Mouse (Mus musculus) splenic B cell, adult 2 months (primary cell): ENCODE results near the gene Pde4b.

Experiments used
- DNase-seq: peaks from one replicate; pipeline ENCODE4 v3.0.0-alpha.2; 2011; ENCODE audit warnings: low read depth, low spot score
- H3K27me3 ChIP-seq: 2 replicates; pipeline ENCODE4 v1.6.1; 2012; ENCODE audit warnings: mild to moderate bottlenecking, low read length, moderate library complexity, mixed read lengths; ENCODE audit not compliant: control insufficient read depth, poor library complexity, insufficient read depth, severe bottlenecking
- H3K36me3 ChIP-seq: 2 replicates; pipeline ENCODE4 v1.6.1; 2012; ENCODE audit warnings: mild to moderate bottlenecking, low read length, moderate library complexity, mixed read lengths; ENCODE audit not compliant: control insufficient read depth, poor library complexity, insufficient read depth, severe bottlenecking

Pde4b gene

DNA sequence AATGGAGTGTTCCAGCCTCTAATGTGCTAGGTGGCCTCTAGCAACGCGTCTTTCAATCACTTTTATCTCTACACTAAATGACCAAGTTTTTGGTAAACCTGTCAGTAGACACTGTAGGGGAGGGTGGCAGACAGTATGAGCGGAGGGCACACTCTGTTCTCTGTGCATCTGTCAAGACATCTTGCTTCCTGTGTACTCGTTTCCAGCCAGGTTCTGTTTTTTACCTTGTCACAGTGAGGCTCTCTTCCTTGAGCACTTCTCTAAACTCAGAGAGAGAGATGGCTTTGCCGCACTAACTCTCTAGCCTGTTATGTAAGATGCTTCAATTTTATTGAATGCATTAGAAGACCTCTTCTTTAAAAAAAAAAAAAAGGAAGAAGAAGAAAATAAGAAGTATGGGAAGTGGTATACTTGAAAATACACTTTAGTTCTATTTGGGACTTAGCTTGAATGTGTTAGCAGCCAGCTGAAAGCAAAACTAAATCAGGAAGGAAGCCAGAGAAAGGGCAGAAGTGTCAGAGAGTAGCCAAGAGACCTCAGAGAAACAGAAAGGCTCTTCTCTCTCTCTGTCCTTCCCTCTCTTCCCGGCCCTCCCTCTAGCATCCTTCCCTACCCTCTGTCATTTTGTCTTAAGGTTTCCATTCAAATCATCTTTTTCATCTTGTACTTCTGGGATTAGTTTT is 202.8 kb downstream of the Pde4b start:
- DNase-seq: no peak

DNA sequence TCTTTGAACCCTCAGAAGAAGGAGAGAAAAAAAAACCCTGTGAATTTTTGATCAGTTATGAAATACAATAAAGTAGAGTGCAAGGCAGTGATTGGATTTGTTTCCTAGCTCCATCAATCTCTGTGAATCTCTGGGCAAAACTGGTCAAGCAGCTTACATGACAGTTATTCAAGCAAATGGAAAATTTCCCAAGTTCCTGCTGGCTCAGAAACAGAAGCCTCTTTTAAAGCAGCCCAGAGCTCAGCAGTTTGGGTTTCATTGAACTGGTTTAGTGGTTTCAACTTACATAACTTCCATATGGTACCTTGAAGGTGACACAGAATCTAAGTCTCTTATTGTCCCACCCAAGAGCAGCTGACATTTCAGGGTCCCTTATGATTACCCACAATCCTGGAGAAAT is 210.2 kb downstream of the Pde4b start:
- no peaks in the 10 kb centered on the region for H3K27me3 ChIP-seq
- no peaks in the 10 kb centered on the region for H3K36me3 ChIP-seq
- no peak for DNase-seq

More for the DNA sequence above, 202.8 kb downstream of the Pde4b start:
- Histone ChIP-seq H3K27me3 (no peaks in the 10 kb centered on the region), H3K36me3 (no peaks in the 10 kb centered on the region)

DNA sequence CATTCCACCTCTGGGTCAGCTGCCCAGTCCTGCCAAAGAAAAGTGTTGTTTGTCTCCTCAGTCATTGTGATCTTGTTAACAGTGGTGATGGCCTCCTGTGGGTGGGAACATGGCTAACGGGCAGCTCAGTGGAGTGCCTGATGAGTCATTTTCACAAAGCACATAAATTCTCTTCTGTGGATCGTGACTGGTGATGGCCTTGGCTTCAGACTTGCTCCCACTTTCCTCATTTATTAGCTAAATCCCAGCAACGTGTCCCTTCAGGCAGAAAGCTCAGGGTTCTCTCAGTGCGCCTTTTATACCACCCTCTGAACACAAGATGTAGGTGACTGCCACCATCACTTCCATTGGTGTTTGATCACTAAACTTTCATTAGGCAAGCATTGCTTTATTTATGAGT is 215.2 kb downstream of the Pde4b start:
- no peak for DNase-seq
- no peaks in the 10 kb centered on the region for H3K36me3 ChIP-seq
- H3K27me3 ChIP-seq: 0 out of 2 replicates have a peak, but pooled peaks cover 2% of the 10 kb centered on the region

DNA sequence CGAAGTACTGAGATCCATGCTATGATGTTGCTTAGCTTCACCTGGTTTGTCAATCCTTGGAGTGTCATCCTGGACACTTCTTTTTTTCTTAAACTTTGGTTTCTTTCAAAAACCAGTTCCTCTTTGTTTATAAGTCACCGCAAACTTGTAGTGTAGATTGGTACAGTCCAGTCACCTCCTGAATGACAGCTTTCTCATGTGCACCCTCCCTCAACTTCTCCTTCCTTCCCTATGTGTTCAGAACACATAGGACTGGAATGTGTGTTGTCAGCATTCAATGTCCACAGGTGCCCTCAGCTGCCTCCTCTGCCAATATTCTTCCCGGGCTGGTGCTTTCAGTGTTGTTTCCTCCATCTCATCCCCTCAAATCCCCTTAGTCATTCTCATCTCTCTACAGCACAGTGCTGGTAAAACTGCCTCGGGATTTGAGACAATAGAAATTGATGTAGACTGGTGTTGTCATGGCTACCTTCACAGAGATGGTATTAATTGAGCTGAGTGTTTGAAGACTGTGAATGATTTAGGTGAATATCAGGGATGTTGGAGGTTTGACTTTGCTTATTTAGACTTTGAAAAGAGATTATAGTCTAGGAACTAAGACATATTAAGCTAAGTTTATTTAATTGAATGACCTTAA is 220.4 kb downstream of the Pde4b start:
- no peak for DNase-seq
- H3K36me3 ChIP-seq: no peaks in the 10 kb centered on the region

DNA sequence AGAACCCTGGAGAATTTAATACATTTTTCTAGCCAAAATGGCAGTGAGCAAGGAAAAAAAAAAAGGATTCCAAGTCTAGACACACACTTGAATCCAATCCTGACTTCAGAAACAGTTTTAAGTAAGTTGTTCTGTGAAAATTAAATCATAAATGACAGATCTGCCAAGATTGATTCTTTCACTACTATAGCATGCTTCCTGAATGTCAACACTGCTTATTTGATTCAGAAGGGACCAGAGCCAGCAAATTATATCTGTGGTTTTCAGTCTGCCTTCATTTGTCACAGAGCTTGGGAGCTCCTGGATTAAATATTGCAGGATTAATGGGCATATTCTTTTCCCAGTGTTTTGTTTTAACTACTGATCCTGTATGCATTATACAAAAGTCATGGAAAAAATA is 223.3 kb downstream of the Pde4b start:
- H3K36me3 ChIP-seq: no peaks in the 10 kb centered on the region
- 0 out of 2 replicates have a peak, but pooled peaks cover 2% of the 10 kb centered on the region for H3K27me3 ChIP-seq
- no peak for DNase-seq

More for the DNA sequence above, 220.4 kb downstream of the Pde4b start:
- H3K27me3 ChIP-seq: 0 out of 2 replicates have a peak, but pooled peaks cover 2% of the 10 kb centered on the region

DNA sequence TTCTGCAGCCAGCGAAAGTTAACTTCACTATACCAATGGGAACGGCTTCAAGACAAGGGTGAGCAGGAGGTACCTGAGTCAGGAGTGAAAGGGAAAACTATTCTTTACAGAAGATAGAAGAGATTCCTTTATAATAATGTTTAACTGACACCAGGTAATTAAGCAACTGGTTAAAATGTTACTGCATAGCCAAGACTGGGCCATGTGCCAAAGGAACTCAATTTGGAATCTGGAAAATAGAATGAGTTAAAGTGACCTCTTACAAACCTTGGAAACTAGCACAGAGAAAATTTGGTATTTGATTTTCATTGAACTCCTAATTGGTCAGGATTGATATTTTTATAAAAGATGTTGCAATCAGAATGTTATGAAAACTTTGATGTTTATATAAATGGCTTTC is 228.7 kb downstream of the Pde4b start:
- DNase-seq: no peak
- no peaks in the 10 kb centered on the region for H3K36me3 ChIP-seq
- no peaks in the 10 kb centered on the region for H3K27me3 ChIP-seq

DNA sequence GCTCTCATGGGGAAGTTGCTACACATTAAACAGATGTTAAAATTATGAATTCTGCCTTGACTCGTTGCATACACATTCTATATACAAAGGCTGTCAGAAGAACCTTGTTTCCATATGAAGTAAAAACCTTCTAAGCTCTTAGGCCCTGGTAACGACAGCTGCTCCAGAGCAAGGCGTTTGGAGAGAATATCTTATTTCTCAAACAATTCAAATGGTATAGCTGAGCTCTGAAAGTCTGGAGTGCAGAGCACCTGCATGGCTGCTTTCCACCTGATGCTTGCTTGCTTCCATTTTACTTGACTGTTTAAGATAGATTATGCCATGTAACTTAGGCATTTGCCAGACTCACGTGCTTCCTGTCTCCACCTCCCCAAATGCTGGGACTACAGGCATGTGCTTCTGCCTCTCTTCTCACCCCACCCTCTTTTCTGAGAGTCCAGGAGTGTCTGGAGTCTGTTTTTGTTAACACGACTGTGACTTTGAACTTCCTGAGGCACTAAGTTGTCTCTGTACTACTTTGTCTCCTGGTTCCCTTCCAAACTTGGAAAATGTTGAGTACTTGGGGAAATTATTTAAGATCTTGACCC is 229.4 kb downstream of the Pde4b start:
- Histone ChIP-seq H3K27me3 (no peaks in the 10 kb centered on the region), H3K36me3 (no peaks in the 10 kb centered on the region)
- DNase-seq: no peak

DNA sequence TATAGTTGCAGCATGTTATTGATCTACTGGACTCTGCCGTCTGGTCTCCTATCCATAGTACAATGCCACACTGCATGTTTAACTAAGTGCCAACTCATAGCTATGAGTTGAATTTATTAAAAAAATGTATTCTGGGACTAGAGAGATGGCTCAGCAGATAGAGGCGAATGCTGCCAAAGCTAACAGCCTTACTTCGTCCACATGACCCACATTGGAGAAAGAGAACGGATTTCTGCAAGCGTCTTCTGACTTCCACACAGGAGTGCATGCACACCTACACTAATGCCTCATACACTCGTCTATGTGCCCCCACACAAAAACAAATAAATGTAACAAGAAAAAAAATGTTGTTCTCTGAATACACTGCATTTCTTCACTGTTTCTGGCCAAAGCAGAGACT is 231.3 kb downstream of the Pde4b start:
- Histone ChIP-seq H3K36me3 (no peaks in the 10 kb centered on the region), H3K27me3 (no peaks in the 10 kb centered on the region)
- no peak for DNase-seq

DNA sequence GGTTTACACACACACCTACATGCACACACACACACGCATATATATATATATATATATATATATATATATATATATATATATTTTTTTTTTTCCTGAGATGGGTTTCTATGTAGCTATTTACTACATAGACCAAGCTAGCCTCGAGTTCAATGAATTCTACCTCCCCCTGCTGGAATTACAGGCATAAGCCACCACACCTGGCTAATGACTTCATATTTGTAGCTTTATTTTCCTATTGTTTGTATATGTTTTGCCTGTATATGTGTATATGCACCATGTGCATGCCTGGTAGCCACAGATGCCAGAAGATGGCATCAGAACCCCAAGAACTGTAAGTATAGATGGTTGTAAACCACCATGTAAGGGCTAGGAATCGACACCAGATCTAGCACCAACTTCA is 234.0 kb downstream of the Pde4b start:
- Histone ChIP-seq H3K36me3 (no peaks in the 10 kb centered on the region), H3K27me3 (no peaks in the 10 kb centered on the region)
- DNase-seq: no peak

DNA sequence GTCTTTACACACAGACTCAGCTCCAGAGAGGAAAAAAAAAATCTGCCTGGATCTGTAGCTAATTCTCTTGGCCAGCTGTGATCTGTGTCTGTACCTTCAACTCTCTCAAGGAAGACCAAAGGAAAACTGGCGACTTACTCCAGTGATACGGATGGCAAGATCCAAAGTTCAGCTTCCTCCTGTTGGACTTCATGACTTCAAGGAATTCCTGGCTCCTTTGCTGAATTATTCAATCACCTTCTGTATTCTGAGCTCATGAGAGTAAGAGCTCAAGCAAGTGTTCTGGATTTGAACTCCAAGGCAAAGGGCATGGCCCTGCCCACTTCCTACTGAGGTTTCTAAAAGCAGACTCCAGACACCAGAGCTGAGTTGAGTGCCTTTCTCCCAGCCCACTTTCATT is 245.0 kb downstream of the Pde4b start:
- Histone ChIP-seq H3K36me3 (no peaks in the 10 kb centered on the region), H3K27me3 (no peaks in the 10 kb centered on the region)
- no peak for DNase-seq

DNA sequence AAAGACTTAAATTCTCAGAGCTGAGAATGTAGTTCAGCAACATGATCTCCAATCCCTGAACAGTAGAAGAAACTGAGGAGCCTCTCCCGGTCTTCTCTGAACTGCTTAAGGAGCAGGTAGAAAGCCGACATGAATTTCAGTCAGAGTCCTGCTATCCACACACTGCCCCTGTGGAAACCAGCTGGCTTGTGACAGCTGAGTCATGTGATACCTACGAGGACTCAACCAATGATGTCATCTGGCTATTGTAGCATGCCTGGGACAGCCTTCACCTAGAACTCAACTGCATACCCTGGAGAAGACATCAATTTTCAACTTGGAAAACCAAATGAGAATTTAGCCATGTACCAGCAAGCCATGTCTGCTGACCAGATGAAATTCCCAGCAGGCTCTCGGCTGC is 245.5 kb downstream of the Pde4b start:
- Histone ChIP-seq H3K36me3 (no peaks in the 10 kb centered on the region), H3K27me3 (no peaks in the 10 kb centered on the region)
- DNase-seq: no peak

DNA sequence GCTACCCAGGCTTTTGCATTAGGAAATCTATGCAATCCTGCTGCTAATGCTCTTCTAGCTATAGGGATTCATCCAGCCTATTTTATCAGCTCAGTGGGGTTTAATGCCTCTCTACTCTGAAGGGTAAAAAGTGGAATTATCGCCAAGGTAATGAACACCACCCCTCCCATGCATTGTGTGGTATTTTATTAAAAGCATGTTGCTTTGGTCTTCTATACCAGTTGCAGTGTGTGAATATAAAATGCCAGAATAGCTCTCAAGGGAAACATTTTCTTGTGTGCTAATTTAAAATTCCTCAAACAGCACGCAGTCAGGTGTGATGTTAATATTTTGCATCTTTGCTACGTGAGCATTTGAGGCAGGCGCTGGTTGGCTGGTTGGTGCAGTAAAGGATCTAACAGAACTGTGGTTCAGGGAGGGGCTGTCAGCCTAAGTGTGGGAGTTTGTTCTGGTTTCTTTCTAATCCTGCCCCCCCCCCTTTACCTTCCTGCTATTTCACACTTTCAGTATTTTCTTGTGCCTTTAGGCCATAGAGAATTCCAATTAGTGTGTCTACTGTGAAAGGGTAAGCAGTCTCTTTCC is 259.7 kb downstream of the Pde4b start:
- no peaks in the 10 kb centered on the region for H3K27me3 ChIP-seq
- no peak for DNase-seq
- H3K36me3 ChIP-seq: no peaks in the 10 kb centered on the region

DNA sequence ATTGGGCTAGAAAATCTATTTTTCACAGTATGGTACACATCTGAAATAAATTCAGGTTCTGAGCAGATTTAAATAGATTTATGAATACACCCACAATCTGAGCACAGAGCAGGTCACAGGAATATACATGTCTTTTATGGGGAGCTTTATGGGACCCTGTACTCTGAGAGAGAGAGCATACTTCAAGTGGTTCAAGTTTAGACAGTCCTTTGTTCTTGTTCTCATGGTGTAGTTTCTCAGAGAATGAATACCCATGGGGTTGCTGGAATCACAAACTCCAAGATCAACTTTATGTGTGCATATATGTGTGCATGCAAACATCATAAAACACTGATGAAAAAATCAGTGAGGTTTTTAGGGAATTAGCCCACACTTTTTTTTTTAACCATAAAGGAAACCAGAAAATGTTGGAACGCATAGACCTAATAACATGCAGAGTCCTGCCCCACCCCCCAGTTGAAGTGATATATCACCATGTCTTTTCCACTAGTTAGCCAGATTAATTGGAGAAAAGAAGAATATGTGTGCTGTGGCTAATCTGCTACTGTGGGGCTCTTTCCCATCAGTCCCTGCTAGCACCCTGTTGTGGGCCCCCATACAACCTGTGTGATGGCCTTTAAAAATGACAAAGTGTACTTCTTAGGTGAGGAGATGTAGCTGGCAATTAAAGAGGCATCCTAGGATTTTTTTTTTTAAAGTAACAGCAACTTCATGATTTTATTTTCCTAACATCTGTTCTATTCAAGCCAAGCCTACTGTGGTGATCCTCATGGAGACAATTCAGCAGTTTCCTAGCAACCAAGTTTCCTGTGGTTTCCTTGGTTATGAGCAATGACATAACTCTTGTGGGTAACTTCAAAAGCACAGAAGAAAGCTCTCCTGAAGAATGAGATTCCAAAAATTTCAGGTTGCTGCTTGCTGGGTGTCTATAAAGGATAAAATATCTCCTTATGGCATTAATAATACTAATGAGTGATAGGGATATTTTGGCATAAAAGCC is 264.4 kb downstream of the Pde4b start:
- Histone ChIP-seq H3K36me3 (no peaks in the 10 kb centered on the region), H3K27me3 (no peaks in the 10 kb centered on the region)
- no peak for DNase-seq

DNA sequence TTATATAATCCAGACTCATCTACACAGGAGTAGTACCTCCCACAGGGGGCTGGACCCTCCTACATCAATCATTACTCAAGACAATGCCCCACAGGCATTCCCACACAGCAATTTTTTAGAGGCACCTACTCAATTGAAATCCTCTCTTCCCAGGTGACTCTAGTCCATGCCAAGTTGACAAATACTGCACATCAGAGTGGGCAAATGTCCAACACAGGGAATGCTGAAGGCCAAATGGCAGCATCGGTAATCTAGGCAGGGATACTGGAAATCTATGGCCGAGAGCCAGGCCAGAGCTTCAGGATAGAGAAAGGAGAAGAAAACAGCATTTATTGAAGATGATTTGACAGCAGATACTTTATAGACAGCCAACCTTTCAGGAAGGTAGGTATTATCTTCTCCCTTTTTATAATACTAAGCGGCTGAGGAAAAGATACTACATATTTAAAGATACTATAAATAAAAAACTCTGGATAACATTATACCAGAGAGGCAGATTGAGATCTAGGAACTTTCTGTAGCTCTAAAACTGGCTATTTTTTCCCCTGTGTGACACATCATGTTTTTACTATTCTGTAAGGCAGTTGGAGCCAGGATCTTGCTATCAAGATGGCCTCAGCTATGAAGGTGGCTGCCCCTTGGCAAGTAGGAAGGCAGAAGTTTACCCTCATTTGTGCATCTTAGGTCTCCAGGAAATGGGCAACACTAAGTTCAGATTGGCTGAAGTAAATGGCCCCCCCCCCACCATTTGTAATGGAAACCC is 266.5 kb downstream of the Pde4b start:
- no peaks in the 10 kb centered on the region for H3K27me3 ChIP-seq
- no peak for DNase-seq
- H3K36me3 ChIP-seq: no peaks in the 10 kb centered on the region
